Mouse (Mus musculus) left cerebral cortex, adult 8-10 months (tissue): ENCODE measurements at regions not wholly inside any gene's neighbourhood (a gene's known extent, or its start where the extent isn't known, plus 50 kb on each side); places are given as distances from the start of the nearest gene placed in this dataset.

Experiments used
- DNase-seq, 2 experiments: peaks; one replicate each; pipeline ENCODE4 v3.0.0; 2022; ENCODE audit warnings: low spot score in 2 of 2

- DNase-seq: peak in 1 of 2 experiments; percentile 18
Measured at GRCm38 (mm10) chr10:110650107-110650506, 95.1 kb upstream of the E2f7 start.

- DNase-seq: no peak
Measured at GRCm38 (mm10) chr10:110650851-110651250, 94.4 kb upstream of the E2f7 start.

DNA sequence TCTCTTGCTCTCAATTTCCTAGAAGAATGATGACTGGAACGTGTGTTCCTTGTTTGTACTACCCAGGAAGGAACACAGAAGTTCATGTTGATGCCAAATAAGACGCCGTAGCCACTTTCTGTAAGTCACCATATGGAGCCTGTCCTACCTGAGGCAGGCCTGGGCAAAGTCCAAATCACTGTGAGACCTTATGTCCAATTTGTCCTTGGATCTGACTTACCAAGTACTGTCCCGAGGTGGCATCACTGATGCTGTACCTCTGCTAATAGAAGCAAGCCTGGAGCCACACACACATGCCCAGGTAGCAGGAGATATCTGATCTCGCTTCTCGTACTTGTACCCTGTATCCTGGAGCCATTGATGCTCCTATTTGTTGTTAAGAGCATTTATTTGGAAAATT lies 91.2 kb upstream of the E2f7 start:
- DNase-seq: no peak

DNA sequence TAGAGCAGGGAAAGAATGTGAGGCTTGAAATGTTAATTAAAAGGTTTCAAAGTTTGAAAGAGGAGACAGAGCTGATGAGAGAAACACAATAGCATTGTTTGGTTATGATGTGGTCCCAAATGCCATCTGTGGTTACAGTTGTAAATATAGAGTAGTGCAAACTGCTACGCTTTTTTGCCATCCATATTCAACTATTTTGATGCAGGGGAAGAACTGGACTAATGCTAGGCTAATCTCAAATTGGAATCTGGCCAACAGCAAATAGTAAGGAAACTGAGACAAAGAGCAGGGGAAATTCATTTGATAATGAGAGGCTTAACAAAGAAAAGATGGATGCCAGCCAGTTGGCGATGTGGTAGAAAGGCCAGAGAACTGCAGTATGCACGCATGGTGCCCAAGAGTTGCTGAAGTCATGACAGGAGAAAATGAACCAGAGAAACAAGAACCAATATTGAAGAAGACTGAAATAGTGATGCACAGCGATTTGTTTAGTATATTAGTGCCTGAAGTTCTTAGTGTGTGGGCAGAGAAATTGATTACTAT lies 87.0 kb upstream of the E2f7 start:
- DNase-seq: no peak

GRCm38 (mm10) chr10:110676503-110676902 lies 68.7 kb upstream of the E2f7 start:
- DNase-seq: no peak
